Mouse (Mus musculus) bone marrow macrophage, adult 2 months (primary cell): ENCODE measurements around the gene Gm2115.

ENCODE experiments used
- CTCF ChIP-seq: IDR thresholded peaks from 2 replicates; pipeline ENCODE4 v1.5.1; 2012; ENCODE audit warnings: low read depth, mild to moderate bottlenecking, low read length, moderate library complexity
- POLR2A ChIP-seq: IDR thresholded peaks from 2 replicates; pipeline ENCODE4 v1.6.1; 2012; ENCODE audit warnings: mild to moderate bottlenecking, low read depth, low read length, borderline replicate concordance

GRCm38 (mm10) chr7:84578841-84579240 is 50.1 kb downstream of the Gm2115 start:
- TF ChIP-seq CTCF (no peak), POLR2A (no peak)
